Mouse (Mus musculus): ENCODE results near the gene Hist1h2bf. TPM values are rescaled to one million over a fixed set of nuclear protein-coding genes. Genes with fewer than 3 reads are reported as not detected.
"Not testable (repeated sequence)": the region's sequence is repeated elsewhere in the genome, so short reads cannot be mapped to it uniquely, and the experiment has no call there.

Gene Hist1h2bf
- polyA plus RNA-seq (2014; fragmentation: Nextera tagmentation; extraction: Ambion mirVana), result 3.6 and 4.1 TPM in 2 replicates

GRCm38 (mm10) chr13:23573898-23574524 lies at the start of gene Hist1h2bf, which contains the start of gene Hist1h2ad:
Hist1h2bf (minus strand) TSS chr13:23574196.
Hist1h2ad (plus strand) TSS chr13:23574381.
- H3K4me1 ChIP-seq (ENCODE audit: control insufficient read depth, insufficient read depth, low read length), result peaks cover 16% of the 10 kb centered on the region
- H3K4me3 ChIP-seq (ENCODE audit: low read depth, low read length), result peak within 1 kb of the TSS; percentile 52
- WGBS, result 0% methylated on average over 15 of the region's 42 CpGs
- DNase-seq (ENCODE audit: low spot score) (peak; percentile 100), ATAC-seq (ENCODE audit: low read depth) (peak; percentile 90)
- peak within 1 kb of the TSS; percentile 76 for H3K9ac ChIP-seq (ENCODE audit: low read depth, low read length)
- peak within 1 kb of the TSS; percentile 95 for H3K27ac ChIP-seq (replicated peaks; ENCODE audit: low read depth, low read length)
- H3K27me3 ChIP-seq (replicated peaks; ENCODE audit: control insufficient read depth, insufficient read depth, low read length); H3K36me3 ChIP-seq (ENCODE audit: control insufficient read depth, insufficient read depth, low read length); H3K9me3 ChIP-seq (ENCODE audit: control insufficient read depth, low read length): not testable (repeated sequence)
- H3K4me2 ChIP-seq (ENCODE audit: low read depth, low read length), result peak within 1 kb of the TSS; percentile 75

- Histone ChIP-seq H3K4me2 (ENCODE audit: low read depth, low read length) (peak overlapping the region; percentile 94), H3K36me3 (ENCODE audit: control insufficient read depth, insufficient read depth, low read length) (no peaks in the 10 kb centered on the region), H3K9me3 (ENCODE audit: control insufficient read depth, low read length) (no peaks in the 10 kb centered on the region), H3K9ac (ENCODE audit: low read depth, low read length) (peak overlapping the region; percentile 92), H3K27me3 (replicated peaks; ENCODE audit: control insufficient read depth, insufficient read depth, low read length) (no peaks in the 10 kb centered on the region), H3K4me3 (ENCODE audit: low read depth, low read length) (peak overlapping the region; percentile 69), H3K4me1 (ENCODE audit: control insufficient read depth, insufficient read depth, low read length) (peaks cover 3% of the 10 kb centered on the region; the same call in 1 of the 2 replicates), H3K27ac (replicated peaks; ENCODE audit: low read depth, low read length) (peak overlapping the region; percentile 96)
- ATAC-seq (ENCODE audit: low read depth) (no peak), DNase-seq (ENCODE audit: low spot score) (peak; percentile 23)
- WGBS, result 28% methylated on average over 7 of the region's 7 CpGs
Measured at GRCm38 (mm10) chr13:23622861-23623450, 49.0 kb upstream of the Hist1h2bf start.

GRCm38 (mm10) chr13:23622175-23622671 lies 48.2 kb upstream of the Hist1h2bf start, which contains the start of gene Hist1h1e:
Hist1h1e (minus strand) TSS chr13:23622558.
- DNase-seq (ENCODE audit: low spot score) (peak; percentile 94), ATAC-seq (ENCODE audit: low read depth) (peak; percentile 92)
- H3K36me3 ChIP-seq (ENCODE audit: control insufficient read depth, insufficient read depth, low read length); H3K9me3 ChIP-seq (ENCODE audit: control insufficient read depth, low read length); H3K4me1 ChIP-seq (ENCODE audit: control insufficient read depth, insufficient read depth, low read length); H3K27me3 ChIP-seq (replicated peaks; ENCODE audit: control insufficient read depth, insufficient read depth, low read length): not testable (repeated sequence)
- Histone ChIP-seq H3K9ac (ENCODE audit: low read depth, low read length) (peak within 1 kb of the TSS; percentile 92), H3K4me3 (ENCODE audit: low read depth, low read length) (peak within 1 kb of the TSS; percentile 69), H3K4me2 (ENCODE audit: low read depth, low read length) (peak within 1 kb of the TSS; percentile 94), H3K27ac (replicated peaks; ENCODE audit: low read depth, low read length) (peak within 1 kb of the TSS; percentile 96)
- WGBS, result 0% methylated on average over 39 of the region's 53 CpGs

DNA sequence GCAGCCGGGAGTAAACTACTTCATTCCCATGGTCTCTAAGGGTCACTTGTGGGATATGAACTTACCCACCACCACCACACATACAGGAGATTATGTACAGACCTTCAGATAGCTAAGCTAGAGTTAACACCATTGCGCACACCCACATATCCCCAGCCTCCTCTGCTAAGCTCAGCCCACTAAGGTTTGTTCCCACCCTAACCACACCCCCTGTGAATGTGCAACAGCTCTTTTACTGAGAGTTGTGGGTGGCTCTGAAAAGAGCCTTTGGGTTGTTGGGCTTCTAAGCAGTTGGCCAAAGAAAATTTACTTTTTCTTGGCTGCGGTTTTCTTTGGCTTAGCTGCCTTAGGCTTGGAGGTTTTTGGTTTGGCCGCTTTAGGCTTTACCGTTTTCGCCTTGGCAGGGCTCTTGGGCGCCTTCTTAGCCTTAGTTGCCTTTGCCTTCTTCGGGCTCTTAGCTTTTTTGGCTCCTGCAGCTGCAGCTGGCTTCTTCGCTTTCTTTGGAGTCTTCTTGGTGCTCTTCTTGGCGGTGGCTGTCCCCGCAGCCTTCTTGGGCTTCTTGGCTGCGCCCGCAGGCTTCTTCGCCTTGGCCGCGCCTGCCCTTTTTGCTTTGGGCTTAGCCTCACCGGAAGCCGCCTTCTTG lies 47.7 kb upstream of the Hist1h2bf start:
- peak overlapping the region; percentile 92 for H3K9ac ChIP-seq (ENCODE audit: low read depth, low read length)
- H3K4me3 ChIP-seq (ENCODE audit: low read depth, low read length), result peak overlapping the region; percentile 69
- H3K27me3 ChIP-seq (replicated peaks; ENCODE audit: control insufficient read depth, insufficient read depth, low read length), result no peaks in the 10 kb centered on the region
- no peaks in the 10 kb centered on the region for H3K36me3 ChIP-seq (ENCODE audit: control insufficient read depth, insufficient read depth, low read length)
- ATAC-seq (ENCODE audit: low read depth) (peak; percentile 88), DNase-seq (ENCODE audit: low spot score) (peak; percentile 94)
- no peaks in the 10 kb centered on the region for H3K9me3 ChIP-seq (ENCODE audit: control insufficient read depth, low read length)
- H3K27ac ChIP-seq (replicated peaks; ENCODE audit: low read depth, low read length), result peak overlapping the region; percentile 96
- 1% methylated on average over 18 of the region's 18 CpGs for WGBS
- H3K4me2 ChIP-seq (ENCODE audit: low read depth, low read length), result peak overlapping the region; percentile 94
- peaks cover 3% of the 10 kb centered on the region; the same call in 1 of the 2 replicates for H3K4me1 ChIP-seq (ENCODE audit: control insufficient read depth, insufficient read depth, low read length)

GRCm38 (mm10) chr13:23620733-23621531 lies 46.9 kb upstream of the Hist1h2bf start, which contains the start of gene Hist1h2be:
Hist1h2be (minus strand) TSS chr13:23621124.
- Histone ChIP-seq H3K27me3 (replicated peaks; ENCODE audit: control insufficient read depth, insufficient read depth, low read length) (no peaks in the 10 kb centered on the region), H3K9ac (ENCODE audit: low read depth, low read length) (peak within 1 kb of the TSS; percentile 92), H3K36me3 (ENCODE audit: control insufficient read depth, insufficient read depth, low read length) (no peaks in the 10 kb centered on the region), H3K4me3 (ENCODE audit: low read depth, low read length) (peak within 1 kb of the TSS; percentile 69), H3K9me3 (ENCODE audit: control insufficient read depth, low read length) (no peaks in the 10 kb centered on the region), H3K4me2 (ENCODE audit: low read depth, low read length) (peak within 1 kb of the TSS; percentile 94), H3K4me1 (ENCODE audit: control insufficient read depth, insufficient read depth, low read length) (peaks cover 3% of the 10 kb centered on the region; the same call in 1 of the 2 replicates), H3K27ac (replicated peaks; ENCODE audit: low read depth, low read length) (peak within 1 kb of the TSS; percentile 96)
- WGBS, result under 1% methylated on average over 27 of the region's 27 CpGs
- ATAC-seq (ENCODE audit: low read depth) (peak; percentile 85), DNase-seq (ENCODE audit: low spot score) (peak; percentile 99)

GRCm38 (mm10) chr13:23620056-23620732 lies 46.2 kb upstream of the Hist1h2bf start:
- peak overlapping the region; percentile 69 for H3K4me3 ChIP-seq (ENCODE audit: low read depth, low read length)
- DNase-seq (ENCODE audit: low spot score) (no peak), ATAC-seq (ENCODE audit: low read depth) (no peak)
- H3K9me3 ChIP-seq (ENCODE audit: control insufficient read depth, low read length), result no peaks in the 10 kb centered on the region
- H3K4me1 ChIP-seq (ENCODE audit: control insufficient read depth, insufficient read depth, low read length), result peaks cover 3% of the 10 kb centered on the region; the same call in 1 of the 2 replicates
- peak overlapping the region; percentile 94 for H3K4me2 ChIP-seq (ENCODE audit: low read depth, low read length)
- H3K27ac ChIP-seq (replicated peaks; ENCODE audit: low read depth, low read length), result peak overlapping the region; percentile 96
- H3K36me3 ChIP-seq (ENCODE audit: control insufficient read depth, insufficient read depth, low read length), result no peaks in the 10 kb centered on the region
- 47% methylated on average over 12 of the region's 12 CpGs for WGBS
- H3K9ac ChIP-seq (ENCODE audit: low read depth, low read length), result peak overlapping the region; percentile 92
- no peaks in the 10 kb centered on the region for H3K27me3 ChIP-seq (replicated peaks; ENCODE audit: control insufficient read depth, insufficient read depth, low read length)

- Histone ChIP-seq H3K9ac (ENCODE audit: low read depth, low read length) (no peak overlapping the region), H3K27ac (replicated peaks; ENCODE audit: low read depth, low read length) (no peak overlapping the region), H3K27me3 (replicated peaks; ENCODE audit: control insufficient read depth, insufficient read depth, low read length) (no peaks in the 10 kb centered on the region), H3K9me3 (ENCODE audit: control insufficient read depth, low read length) (no peaks in the 10 kb centered on the region), H3K36me3 (ENCODE audit: control insufficient read depth, insufficient read depth, low read length) (no peaks in the 10 kb centered on the region), H3K4me1 (ENCODE audit: control insufficient read depth, insufficient read depth, low read length) (no peaks in the 10 kb centered on the region), H3K4me2 (ENCODE audit: low read depth, low read length) (no peak overlapping the region), H3K4me3 (ENCODE audit: low read depth, low read length) (no peak overlapping the region)
- DNase-seq (ENCODE audit: low spot score) (no peak), ATAC-seq (ENCODE audit: low read depth) (no peak)
- 90% methylated on average over 3 of the region's 3 CpGs for WGBS
Measured at GRCm38 (mm10) chr13:23611638-23612037, 37.6 kb upstream of the Hist1h2bf start.
